Mouse (Mus musculus): ENCODE data around the gene Apol10b. TPM values are rescaled to one million over a fixed set of nuclear protein-coding genes. Genes with fewer than 3 reads are reported as not detected.
"Not testable (repeated sequence)": the region's sequence is repeated elsewhere in the genome, so short reads cannot be mapped to it uniquely, and the experiment has no call there.

Gene Apol10b
- polyA plus RNA-seq, 1 experiment from 2014 or later: 0.37 TPM

DNA sequence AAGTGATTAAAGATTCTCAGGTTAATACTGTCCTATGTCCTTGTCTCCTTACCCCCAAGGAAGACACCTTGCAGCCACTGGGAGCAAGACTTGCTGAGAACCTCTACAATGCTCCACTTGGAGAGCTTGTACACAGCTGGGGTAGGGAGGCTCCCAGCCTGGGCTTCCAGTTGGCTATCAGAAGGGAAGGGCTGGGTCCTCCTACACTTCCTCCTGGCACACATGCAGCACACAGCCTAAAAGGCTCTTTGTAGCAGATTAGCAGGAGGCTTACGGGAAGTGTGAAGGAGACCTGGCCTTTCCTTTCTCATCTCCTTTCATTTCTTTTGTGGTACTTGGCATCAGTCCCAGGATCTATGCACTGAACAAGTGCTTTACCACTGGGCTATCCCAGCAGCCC lies 14.2 kb downstream of the Apol10b start:
- no peaks in the 10 kb centered on the region for H3K9me3 ChIP-seq
- no peak overlapping the region for H3K4me2 ChIP-seq
- H3K27me3 ChIP-seq (replicated peaks): no peaks in the 10 kb centered on the region
- no peak for ATAC-seq (ENCODE audit: insufficient read depth, low FRiP score, low read depth)
- H3K4me3 ChIP-seq (replicated peaks): no peak overlapping the region
- 35% methylated on average over 1 of the region's 1 CpGs for WGBS
- H3K36me3 ChIP-seq: no peaks in the 10 kb centered on the region
- H3K9ac ChIP-seq: no peak overlapping the region
- H3K27ac ChIP-seq: no peak overlapping the region
- H3K4me1 ChIP-seq: no peaks in the 10 kb centered on the region

- Histone ChIP-seq H3K4me1 (no peaks in the 10 kb centered on the region), H3K27ac (no peak overlapping the region), H3K9ac (no peak overlapping the region), H3K9me3 (no peaks in the 10 kb centered on the region), H3K27me3 (replicated peaks) (no peaks in the 10 kb centered on the region), H3K36me3 (no peaks in the 10 kb centered on the region), H3K4me2 (no peak overlapping the region), H3K4me3 (replicated peaks) (no peak overlapping the region)
- ATAC-seq (ENCODE audit: insufficient read depth, low FRiP score, low read depth): no peak
- WGBS: 87% methylated on average over 4 of the region's 4 CpGs
Observed at GRCm38 (mm10) chr15:77579311-77579710, 16.6 kb downstream of the Apol10b start.

GRCm38 (mm10) chr15:77578801-77579200 lies 17.1 kb downstream of the Apol10b start:
- H3K9ac ChIP-seq: no peak overlapping the region

DNA sequence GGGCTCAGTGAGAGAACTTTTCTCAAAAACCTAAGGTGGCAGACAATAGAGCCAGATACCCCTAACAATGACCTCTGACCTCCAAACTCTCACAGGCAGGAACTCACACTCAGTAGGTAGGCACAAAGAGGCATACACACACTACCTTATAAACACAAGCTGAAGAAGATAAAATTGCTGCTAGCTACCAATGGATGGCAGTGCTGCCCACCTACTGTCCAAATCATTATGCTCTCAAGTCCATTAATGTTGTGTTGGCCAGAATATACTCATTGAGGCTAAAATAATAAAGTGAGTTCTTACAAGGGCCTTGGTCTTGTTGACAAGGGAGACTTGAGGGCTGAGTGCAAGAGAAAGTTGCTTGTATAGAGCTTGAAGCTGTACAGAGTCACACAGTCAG lies 32.7 kb downstream of the Apol10b start:
- no peak overlapping the region for H3K4me3 ChIP-seq (replicated peaks)
- H3K27ac ChIP-seq: no peak overlapping the region
- no peak overlapping the region for H3K9ac ChIP-seq
- H3K27me3 ChIP-seq (replicated peaks): no peaks in the 10 kb centered on the region
- no peak overlapping the region for H3K4me2 ChIP-seq
- H3K4me1 ChIP-seq: no peaks in the 10 kb centered on the region
- no peaks in the 10 kb centered on the region for H3K9me3 ChIP-seq
- no peak for ATAC-seq (ENCODE audit: insufficient read depth, low FRiP score, low read depth)
- no peaks in the 10 kb centered on the region for H3K36me3 ChIP-seq

More at GRCm38 (mm10) chr15:77578801-77579200, 17.1 kb downstream of the Apol10b start:
- Histone ChIP-seq H3K9me3 (no peaks in the 10 kb centered on the region), H3K27ac (no peak overlapping the region), H3K4me1 (no peaks in the 10 kb centered on the region), H3K36me3 (no peaks in the 10 kb centered on the region), H3K4me3 (replicated peaks) (no peak overlapping the region), H3K4me2 (no peak overlapping the region), H3K27me3 (replicated peaks) (no peaks in the 10 kb centered on the region)
- WGBS: 97% methylated on average over 2 of the region's 2 CpGs
- no peak for ATAC-seq (ENCODE audit: insufficient read depth, low FRiP score, low read depth)

DNA sequence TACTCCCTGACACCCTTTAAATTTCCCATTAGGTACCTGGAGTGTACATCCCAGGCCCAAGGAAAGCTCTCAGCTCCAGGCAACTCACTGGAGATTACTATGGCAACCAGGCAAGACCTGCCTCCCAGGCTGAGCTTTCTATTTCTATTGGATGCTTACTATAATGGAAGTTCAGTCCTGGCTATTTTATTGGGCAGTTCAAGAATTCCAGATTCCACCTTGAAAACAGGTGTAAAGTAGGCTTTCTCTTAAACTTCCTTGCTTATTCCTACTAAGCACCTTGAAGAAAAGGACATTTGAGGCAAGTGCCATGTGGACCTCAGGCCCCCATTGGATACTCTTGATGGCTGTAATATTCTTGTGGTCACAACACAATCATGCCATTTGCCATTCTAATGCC lies 34.1 kb downstream of the Apol10b start, which contains the start of gene 1700025B11Rik:
1700025B11Rik (minus strand) TSS at position 101 of the 400 bp plus-strand sequence.
- no peak within 1 kb of the TSS for H3K4me3 ChIP-seq (replicated peaks)
- H3K9me3 ChIP-seq: no peaks in the 10 kb centered on the region
- no peak within 1 kb of the TSS for H3K9ac ChIP-seq
- H3K4me1 ChIP-seq: no peaks in the 10 kb centered on the region
- H3K36me3 ChIP-seq: no peaks in the 10 kb centered on the region
- ATAC-seq (ENCODE audit: insufficient read depth, low FRiP score, low read depth): no peak
- no peak within 1 kb of the TSS for H3K4me2 ChIP-seq
- H3K27ac ChIP-seq: no peak within 1 kb of the TSS
- H3K27me3 ChIP-seq (replicated peaks): no peaks in the 10 kb centered on the region

DNA sequence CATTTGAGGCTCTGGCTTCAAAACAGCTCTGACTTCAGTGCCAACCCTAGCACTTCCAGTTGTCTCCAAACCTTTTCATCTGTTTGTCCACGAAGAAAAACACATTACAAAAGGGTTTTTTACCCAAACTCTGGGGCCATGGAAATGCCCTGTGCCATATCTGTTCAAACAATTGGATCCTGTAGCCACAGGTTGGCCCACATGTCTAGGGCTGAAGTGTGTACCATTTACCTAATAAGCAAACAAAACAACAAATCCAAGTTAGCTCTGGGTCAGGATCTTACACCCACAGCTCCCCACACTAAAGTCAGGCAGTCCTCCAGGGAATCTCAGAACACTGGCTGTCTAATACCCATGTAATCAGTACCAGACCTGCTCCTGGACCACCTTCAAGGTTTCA lies 56.7 kb downstream of the Apol10b start:
- H3K4me3 ChIP-seq (replicated peaks); H3K27me3 ChIP-seq (replicated peaks); H3K4me1 ChIP-seq; H3K36me3 ChIP-seq; H3K4me2 ChIP-seq; H3K27ac ChIP-seq; H3K9me3 ChIP-seq; H3K9ac ChIP-seq; ATAC-seq (ENCODE audit: insufficient read depth, low FRiP score, low read depth): not testable (repeated sequence)
- 33% methylated on average over 1 of the region's 1 CpGs for WGBS

Other genes starting within 250 kb of the Apol10b start
- gene Apol7a, start 197.0 kb downstream of the Apol10b start, polyA plus RNA-seq (2015; fragmentation: Nextera tagmentation; extraction: Ambion mirVana): 4.6 and 4.9 TPM in 2 replicates
- gene Apol9a, start 185.0 kb downstream of the Apol10b start, polyA plus RNA-seq (2015; fragmentation: Nextera tagmentation; extraction: Ambion mirVana): 0.14 and 0.27 TPM in 2 replicates
- 0.24 TPM in 1 of 2 replicates, not detected in the other for gene Apol7b, start 148.6 kb downstream of the Apol10b start, polyA plus RNA-seq (2015; fragmentation: Nextera tagmentation; extraction: Ambion mirVana)
- 0.04 and 0.08 TPM in 2 replicates for gene Apol10a, start 119.1 kb downstream of the Apol10b start, polyA plus RNA-seq (2015; fragmentation: Nextera tagmentation; extraction: Ambion mirVana)
- gene Apol11a, start 87.9 kb downstream of the Apol10b start, polyA plus RNA-seq (2015; fragmentation: Nextera tagmentation; extraction: Ambion mirVana): not detected in 2 replicates
- gene Apol7c, start 62.8 kb downstream of the Apol10b start, polyA plus RNA-seq (2015; fragmentation: Nextera tagmentation; extraction: Ambion mirVana): 0.46 and 1.1 TPM in 2 replicates
- not detected in 2 replicates for gene 1700025B11Rik, start 34.2 kb downstream of the Apol10b start, polyA plus RNA-seq (2015; fragmentation: Nextera tagmentation; extraction: Ambion mirVana)
- gene Gm36245, start 3.1 kb upstream of the Apol10b start, polyA plus RNA-seq (2015; fragmentation: Nextera tagmentation; extraction: Ambion mirVana): not detected in 2 replicates
- gene Apol11b, start 47.2 kb upstream of the Apol10b start, polyA plus RNA-seq (2015; fragmentation: Nextera tagmentation; extraction: Ambion mirVana): 0.09 and 0.31 TPM in 2 replicates
- 0.17 and 0.51 TPM in 2 replicates for gene Apol7e, start 102.7 kb upstream of the Apol10b start, polyA plus RNA-seq (2015; fragmentation: Nextera tagmentation; extraction: Ambion mirVana)
- 0.13 TPM in 1 of 2 replicates, not detected in the other for gene Apol9b, start 132.9 kb upstream of the Apol10b start, polyA plus RNA-seq (2015; fragmentation: Nextera tagmentation; extraction: Ambion mirVana)
- gene Apol8, start 160.9 kb upstream of the Apol10b start, polyA plus RNA-seq (2015; fragmentation: Nextera tagmentation; extraction: Ambion mirVana): 0.75 and 1.7 TPM in 2 replicates
- gene Myh9, start 246.1 kb upstream of the Apol10b start, polyA plus RNA-seq (2015; fragmentation: Nextera tagmentation; extraction: Ambion mirVana): 57.0 TPM in 2 replicates